Mouse (Mus musculus): ENCODE data around the gene Tnfrsf13c.

- no peak for TF ChIP-seq CTCF (IDR thresholded peaks at IDR 0.05; ENCODE audit: low read depth)
- no peak for TF ChIP-seq EP300 (IDR thresholded peaks at IDR 0.05; ENCODE audit: low read depth)
Observed at GRCm38 (mm10) chr15:82223657-82224601, at the start of gene Tnfrsf13c.
